Mouse (Mus musculus): Measurements from ENCODE around the gene Nat8l.

- TF ChIP-seq CTCF (IDR thresholded peaks at IDR 0.05; ENCODE audit: control insufficient read depth, insufficient read depth, low read length) (no peak), POLR2A (IDR thresholded peaks at IDR 0.05; ENCODE audit: borderline replicate concordance, control insufficient read depth, low read depth, low read length) (no peak)
Observed at GRCm38 (mm10) chr5:33948314-33948713, 47.5 kb upstream of the Nat8l start.
